Mouse (Mus musculus): ENCODE measurements at regions not wholly inside any gene's neighbourhood (a gene's known extent, or its start where the extent isn't known, plus 50 kb on each side); places are given as distances from the start of the nearest gene placed in this dataset.

DNA sequence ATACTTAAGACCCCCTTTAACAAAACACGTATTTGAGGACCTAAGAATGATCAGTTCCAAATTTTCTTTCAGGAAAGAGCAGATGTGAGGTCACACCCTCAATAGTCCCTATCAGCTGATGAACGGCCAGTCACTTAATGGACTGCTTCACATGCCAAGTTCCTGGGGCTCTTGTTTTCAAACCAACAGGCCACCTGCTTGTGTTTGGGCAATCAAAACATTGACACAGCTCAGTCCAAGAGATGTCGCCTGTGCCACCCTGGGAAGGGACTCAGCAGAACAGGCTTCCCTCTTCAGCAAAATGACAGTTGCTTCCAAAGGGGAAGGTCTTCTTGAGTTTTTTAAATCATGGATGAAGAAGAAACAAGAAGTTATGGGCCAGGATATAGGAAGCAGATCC lies 294.6 kb downstream of the Sec16b start:
- TF ChIP-seq POLR2A (IDR thresholded peaks at IDR 0.05; ENCODE audit: low read depth, low read length): no peak
- TF ChIP-seq CTCF (conservative IDR thresholded peaks at IDR 0.05; ENCODE audit: insufficient read depth, insufficient read length, low read depth, low read length): no peak

Measured in kidney, adult 2 months (tissue).